Mouse (Mus musculus): ENCODE data around the gene Olfr1054.
"Not testable (repeated sequence)": the region's sequence is repeated elsewhere in the genome, so short reads cannot be mapped to it uniquely, and the experiment has no call there.

Gene Olfr1054

GRCm38 (mm10) chr2:86335333-86335732 is at the start of gene Olfr1054:
Gene Olfr1054, minus strand, starts transcription at chr2:86335433.
- DNase-seq (ENCODE audit: low spot score in 2 of 2) = no peak

- DNase-seq (ENCODE audit: low spot score in 2 of 2) = no peak
These were observed 43.1 kb upstream of the Olfr1054 start, which contains the start of gene Olfr1057 for GRCm38 (mm10) chr2:86378293-86378692. Gene Olfr1057, minus strand, starts transcription at chr2:86378393.

- not testable (repeated sequence) for DNase-seq (ENCODE audit: low spot score in 2 of 2)
These were observed 31.1 kb upstream of the Olfr1054 start for GRCm38 (mm10) chr2:86366342-86366741.

- no peak for DNase-seq (ENCODE audit: low spot score in 2 of 2)
These were observed 27.1 kb upstream of the Olfr1054 start, which contains the start of gene Olfr1056 for GRCm38 (mm10) chr2:86362369-86362768. Gene Olfr1056, minus strand, starts transcription at chr2:86362469.

GRCm38 (mm10) chr2:86351751-86352150 is 16.5 kb upstream of the Olfr1054 start:
- not testable (repeated sequence) for DNase-seq (ENCODE audit: low spot score in 2 of 2)

GRCm38 (mm10) chr2:86350184-86350583 is 15.0 kb upstream of the Olfr1054 start, which contains the start of gene Olfr1055:
Gene Olfr1055, minus strand, starts transcription at chr2:86350284.
- no peak for DNase-seq (ENCODE audit: low spot score in 2 of 2)

GRCm38 (mm10) chr2:86315184-86315583 is 20.0 kb downstream of the Olfr1054 start, which contains the start of gene Olfr1053:
Gene Olfr1053, minus strand, starts transcription at chr2:86315284.
- DNase-seq (ENCODE audit: low spot score in 2 of 2) = no peak

GRCm38 (mm10) chr2:86292155-86292554 is 43.1 kb downstream of the Olfr1054 start, which contains the start of gene Olfr1052:
Gene Olfr1052, plus strand, starts transcription at chr2:86292455.
- DNase-seq (ENCODE audit: low spot score in 2 of 2) = no peak
